Mouse (Mus musculus): ENCODE data around the gene Gabrr3. TPM values are rescaled to one million over a fixed set of nuclear protein-coding genes. Genes with fewer than 3 reads are reported as not detected.

Gabrr3 gene
- polyA plus RNA-seq, 1 experiment from 2014 or later, result not detected

Other genes with a start within 250 kb of the Gabrr3 start
- not detected in 2 replicates for gene Olfr196, start 236.9 kb upstream of the Gabrr3 start, polyA plus RNA-seq (2015; fragmentation: Nextera tagmentation; extraction: Ambion mirVana)
- not detected in 2 replicates for gene Olfr198, start 203.8 kb upstream of the Gabrr3 start, polyA plus RNA-seq (2015; fragmentation: Nextera tagmentation; extraction: Ambion mirVana)
- not detected in 2 replicates for gene Olfr199, start 187.6 kb upstream of the Gabrr3 start, polyA plus RNA-seq (2015; fragmentation: Nextera tagmentation; extraction: Ambion mirVana)
- gene Olfr201, start 134.7 kb upstream of the Gabrr3 start, polyA plus RNA-seq (2015; fragmentation: Nextera tagmentation; extraction: Ambion mirVana), result 0.15 and 0.31 TPM in 2 replicates
- gene Olfr202, start 120.5 kb upstream of the Gabrr3 start, polyA plus RNA-seq (2015; fragmentation: Nextera tagmentation; extraction: Ambion mirVana), result not detected in 2 replicates
- gene Olfr203, start 108.5 kb upstream of the Gabrr3 start, polyA plus RNA-seq (2015; fragmentation: Nextera tagmentation; extraction: Ambion mirVana), result not detected in 2 replicates
- gene Olfr204, start 89.1 kb upstream of the Gabrr3 start, polyA plus RNA-seq (2015; fragmentation: Nextera tagmentation; extraction: Ambion mirVana), result not detected in 2 replicates
- not detected in 2 replicates for gene Olfr205, start 76.2 kb upstream of the Gabrr3 start, polyA plus RNA-seq (2015; fragmentation: Nextera tagmentation; extraction: Ambion mirVana)
- gene Olfr206, start 58.1 kb upstream of the Gabrr3 start, polyA plus RNA-seq (2015; fragmentation: Nextera tagmentation; extraction: Ambion mirVana), result not detected in 2 replicates
- gene Olfr209, start 43.3 kb upstream of the Gabrr3 start, polyA plus RNA-seq (2015; fragmentation: Nextera tagmentation; extraction: Ambion mirVana), result not detected in 2 replicates
- 23.0 and 25.3 TPM in 2 replicates for gene Riox2, start 64.4 kb downstream of the Gabrr3 start, polyA plus RNA-seq (2015; fragmentation: Nextera tagmentation; extraction: Ambion mirVana)
- 1.2 and 1.5 TPM in 2 replicates for gene Crybg3, start 193.6 kb downstream of the Gabrr3 start, polyA plus RNA-seq (2015; fragmentation: Nextera tagmentation; extraction: Ambion mirVana)
- gene Arl6, start 232.1 kb downstream of the Gabrr3 start, polyA plus RNA-seq (2015; fragmentation: Nextera tagmentation; extraction: Ambion mirVana), result 5.1 and 6.5 TPM in 2 replicates